Mouse (Mus musculus) kidney, adult 8-10 months (tissue): ENCODE measurements at regions not wholly inside any gene's neighbourhood (a gene's known extent, or its start where the extent isn't known, plus 50 kb on each side); places are given as distances from the start of the nearest gene placed in this dataset.

ENCODE experiments used
- DNase-seq, 2 experiments: peaks; one replicate each; pipeline ENCODE4 v3.0.0; 2022

DNA sequence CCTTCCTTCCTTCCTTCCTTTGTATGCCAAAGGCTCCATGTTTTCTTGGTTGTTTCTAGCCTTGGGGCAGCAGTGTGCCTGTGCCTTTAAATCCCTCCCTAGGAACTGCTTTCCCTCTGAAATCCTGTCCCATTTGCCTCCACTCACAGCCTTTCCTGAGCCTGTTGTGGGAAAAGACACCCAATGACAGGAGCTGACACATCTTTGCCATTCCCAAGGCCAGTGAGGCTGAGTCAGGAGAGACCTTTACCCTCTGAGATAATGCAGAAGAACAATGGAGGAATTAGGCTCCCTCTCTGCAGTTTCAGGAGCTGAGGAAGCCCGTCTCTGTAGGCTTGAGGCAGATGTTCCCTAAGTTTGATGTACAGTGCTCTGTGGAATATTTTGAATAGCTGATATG lies 480.2 kb downstream of the Rnf144b start:
- DNase-seq: no peak

GRCm38 (mm10) chr13:47611439-47611838 lies 489.0 kb downstream of the Rnf144b start:
- no peak for DNase-seq

DNA sequence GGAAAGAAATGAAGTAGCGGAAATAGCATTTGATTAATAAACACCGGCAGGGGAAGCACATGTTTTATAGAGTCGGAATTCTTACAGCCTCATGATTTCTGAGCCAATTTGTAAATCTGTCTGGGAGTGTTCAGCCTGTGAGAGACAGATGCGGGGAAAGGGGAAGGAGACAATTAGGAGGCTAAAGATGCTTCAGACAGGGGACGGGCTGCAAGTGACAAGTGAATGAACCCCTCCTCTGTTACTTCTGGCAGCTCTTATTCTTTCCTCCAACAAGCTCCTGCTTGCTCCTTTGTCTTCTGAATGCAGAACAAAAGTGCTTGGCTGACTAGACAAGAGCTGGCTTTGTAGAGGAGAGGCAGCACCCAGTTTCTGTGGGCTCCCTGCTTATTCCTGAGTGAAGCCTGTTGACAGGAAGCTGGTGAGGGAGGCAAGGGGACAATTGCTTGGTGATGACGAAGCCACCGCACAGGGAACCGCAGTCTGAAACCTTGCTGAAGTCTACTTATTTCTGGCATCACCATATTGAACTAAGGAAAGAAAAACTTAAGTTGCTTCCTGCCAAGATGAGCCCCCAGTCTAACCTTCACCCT lies 514.2 kb downstream of the Rnf144b start:
- no peak for DNase-seq

- DNase-seq: no peak
Measured at GRCm38 (mm10) chr13:47642341-47642740, 519.9 kb downstream of the Rnf144b start.

GRCm38 (mm10) chr13:47645081-47645480 lies 522.6 kb downstream of the Rnf144b start:
- no peak for DNase-seq

- peak in 1 of 2 experiments; percentile 17 for DNase-seq
Measured at GRCm38 (mm10) chr13:47647693-47648092, 525.2 kb downstream of the Rnf144b start.

GRCm38 (mm10) chr13:47650093-47650492 lies 527.6 kb downstream of the Rnf144b start:
- no peak for DNase-seq

GRCm38 (mm10) chr13:47666470-47666869 lies 544.0 kb downstream of the Rnf144b start:
- no peak for DNase-seq

DNA sequence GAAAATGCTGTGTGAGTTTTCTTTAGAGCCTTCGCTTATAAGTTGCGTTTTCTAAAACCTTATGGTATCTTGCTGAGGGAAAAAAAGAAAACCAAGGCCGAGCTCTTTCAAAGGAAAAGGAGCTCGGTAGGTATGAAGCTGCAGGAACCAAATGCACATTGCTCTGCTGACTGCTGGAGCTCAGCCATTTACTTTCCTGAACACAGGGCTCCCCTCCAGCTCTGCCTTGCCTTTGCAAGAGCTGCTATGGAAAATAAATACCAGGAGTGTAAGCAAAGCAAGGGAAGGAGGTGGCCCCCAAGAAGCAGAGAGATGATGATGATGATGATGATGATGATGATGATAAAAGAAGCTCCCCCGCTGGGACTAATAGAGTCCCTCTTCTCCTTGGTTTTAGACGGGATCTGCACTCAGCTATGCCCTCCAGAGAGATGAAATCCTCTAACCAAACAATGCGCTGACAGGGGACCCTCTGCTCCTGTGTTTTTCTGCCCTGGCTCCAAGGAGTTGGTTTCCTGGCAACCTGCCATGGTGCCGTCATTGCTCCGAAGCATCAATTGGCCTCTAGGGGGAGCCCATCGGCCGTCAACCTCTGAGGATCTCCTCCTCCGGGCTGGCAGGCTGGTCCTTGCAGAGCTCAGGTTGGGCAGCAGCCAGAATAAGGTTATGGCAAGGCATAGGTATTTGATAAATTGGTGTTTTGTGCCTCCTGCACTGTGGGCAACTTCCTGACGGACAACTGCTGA lies 544.7 kb downstream of the Rnf144b start:
- DNase-seq: peak; percentile 79 to 91

DNA sequence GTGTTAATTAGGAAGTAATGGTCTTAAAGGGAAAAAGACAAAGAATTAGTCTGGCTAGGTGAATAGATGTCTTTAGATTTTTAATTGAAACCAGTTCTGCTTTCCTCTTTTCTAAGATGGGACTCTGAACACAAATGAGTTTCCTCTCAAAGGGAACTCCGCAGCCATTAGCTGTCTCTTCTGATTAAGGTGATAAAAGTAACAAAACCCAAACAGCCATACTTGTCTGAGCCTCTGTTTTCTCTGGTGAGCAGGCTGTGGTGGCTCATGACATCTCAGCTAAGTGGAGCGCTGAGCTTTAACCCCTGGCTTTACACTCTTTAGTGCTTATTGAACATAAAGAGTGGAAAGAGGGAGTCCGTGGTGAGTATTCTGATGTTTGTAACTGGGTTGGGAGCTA lies 565.7 kb downstream of the Rnf144b start:
- no peak for DNase-seq

DNA sequence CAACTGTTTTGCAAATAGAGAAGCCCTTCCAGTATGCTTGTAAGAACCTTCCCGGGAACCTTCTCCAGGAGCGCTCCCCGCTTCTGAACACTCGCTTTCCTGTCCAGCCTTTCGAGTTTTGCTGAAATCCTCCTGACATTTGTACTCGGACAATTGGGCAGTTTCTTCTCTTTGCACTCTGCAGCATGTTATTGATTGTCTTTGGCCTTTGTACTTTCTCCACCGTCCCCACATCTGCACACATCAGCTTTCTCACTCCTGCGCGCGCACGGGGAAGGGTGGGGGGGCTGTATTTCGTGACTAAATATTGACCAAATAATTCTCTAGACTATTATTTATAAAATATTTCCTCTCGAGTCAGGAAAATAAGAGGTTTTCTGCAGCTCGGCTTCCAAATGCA lies 567.2 kb upstream of the Id4 start:
- DNase-seq: no peak

- no peak for DNase-seq
Measured at GRCm38 (mm10) chr13:47695877-47696276, 565.2 kb upstream of the Id4 start.

- no peak for DNase-seq
Measured at GRCm38 (mm10) chr13:47700556-47700955, 560.5 kb upstream of the Id4 start.

- no peak for DNase-seq
Measured at GRCm38 (mm10) chr13:47707961-47708609, 552.9 kb upstream of the Id4 start.

DNA sequence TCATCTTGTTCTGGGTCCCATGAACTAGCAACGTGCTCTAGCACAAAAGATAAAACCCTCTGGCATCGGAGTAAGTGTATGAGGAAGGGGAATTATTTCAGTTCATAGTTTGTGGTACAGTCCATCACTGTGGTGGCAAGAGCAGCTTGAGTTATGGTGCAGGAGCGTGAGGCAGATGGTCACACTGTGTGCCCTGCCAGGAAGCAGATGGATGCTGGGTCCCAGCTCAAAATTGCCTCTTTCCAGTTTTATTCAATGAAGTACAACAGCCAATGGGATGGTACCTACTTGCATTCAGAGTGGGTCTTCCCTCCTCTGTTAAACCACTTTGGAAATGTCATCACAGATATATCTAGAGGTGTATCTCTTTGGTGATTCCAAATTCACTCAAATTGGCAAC lies 551.7 kb upstream of the Id4 start:
- DNase-seq: no peak

DNA sequence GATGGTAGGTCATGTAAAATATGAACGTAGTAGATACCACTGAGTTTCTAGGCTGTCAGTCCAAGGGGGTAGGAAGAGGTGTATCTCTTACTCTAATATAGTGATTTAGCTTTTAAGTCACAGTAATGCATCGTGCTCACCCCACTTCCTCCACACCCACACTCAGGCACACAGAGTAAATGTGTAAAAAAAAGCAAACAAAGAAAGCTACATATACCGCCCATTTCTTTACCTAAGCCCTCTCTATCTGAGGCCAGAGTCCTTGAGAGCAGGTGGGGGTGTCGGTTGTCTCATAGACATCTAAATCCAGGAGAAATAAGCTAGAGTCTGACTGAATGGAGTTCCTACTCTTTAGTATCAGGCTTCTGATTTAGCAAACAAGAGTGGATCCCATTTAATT lies 548.5 kb upstream of the Id4 start:
- no peak for DNase-seq

DNA sequence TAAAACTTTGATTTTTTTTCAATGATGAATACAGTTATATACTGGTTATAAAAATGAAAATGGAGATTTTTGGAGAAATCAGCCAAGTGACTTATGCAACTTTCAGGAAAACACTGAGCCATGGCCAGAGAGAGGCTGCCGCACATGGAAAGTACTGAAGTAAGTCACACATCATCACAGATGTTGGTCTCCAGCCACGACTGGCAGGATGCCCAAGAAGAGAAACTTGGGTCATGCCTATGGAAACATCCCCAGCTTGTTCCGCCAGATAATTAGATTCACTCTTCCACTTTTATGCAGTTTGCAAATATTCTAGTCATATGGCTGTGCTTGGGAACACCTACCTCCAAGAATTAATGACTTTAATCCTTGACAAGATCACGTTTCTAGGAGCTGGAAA lies 544.8 kb upstream of the Id4 start:
- DNase-seq: no peak

- no peak for DNase-seq
Measured at GRCm38 (mm10) chr13:47720645-47721044, 540.4 kb upstream of the Id4 start.

GRCm38 (mm10) chr13:47734415-47734814 lies 526.6 kb upstream of the Id4 start:
- DNase-seq: no peak

GRCm38 (mm10) chr13:47735426-47736063 lies 525.5 kb upstream of the Id4 start:
- DNase-seq: no peak

DNA sequence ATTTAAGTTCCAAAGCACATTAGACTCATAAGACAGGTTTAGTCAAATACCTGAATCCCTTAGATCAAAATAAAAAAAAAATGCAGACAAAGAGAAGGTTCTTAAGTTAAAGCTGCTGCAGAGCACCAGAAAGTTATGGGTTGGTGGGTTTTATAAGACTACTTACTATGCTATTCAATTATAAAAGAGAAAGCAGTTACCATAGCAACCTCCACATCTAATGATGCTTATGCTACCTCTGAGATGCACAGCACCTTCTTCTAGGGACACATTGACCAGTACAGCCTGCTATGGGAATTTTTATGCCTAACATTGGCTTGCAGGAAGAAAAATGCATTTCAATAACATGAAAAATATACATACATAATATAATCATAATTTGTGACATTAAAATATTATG lies 512.1 kb upstream of the Id4 start:
- no peak for DNase-seq

- no peak for DNase-seq
Measured at GRCm38 (mm10) chr13:47751033-47751432, 510.0 kb upstream of the Id4 start.

DNA sequence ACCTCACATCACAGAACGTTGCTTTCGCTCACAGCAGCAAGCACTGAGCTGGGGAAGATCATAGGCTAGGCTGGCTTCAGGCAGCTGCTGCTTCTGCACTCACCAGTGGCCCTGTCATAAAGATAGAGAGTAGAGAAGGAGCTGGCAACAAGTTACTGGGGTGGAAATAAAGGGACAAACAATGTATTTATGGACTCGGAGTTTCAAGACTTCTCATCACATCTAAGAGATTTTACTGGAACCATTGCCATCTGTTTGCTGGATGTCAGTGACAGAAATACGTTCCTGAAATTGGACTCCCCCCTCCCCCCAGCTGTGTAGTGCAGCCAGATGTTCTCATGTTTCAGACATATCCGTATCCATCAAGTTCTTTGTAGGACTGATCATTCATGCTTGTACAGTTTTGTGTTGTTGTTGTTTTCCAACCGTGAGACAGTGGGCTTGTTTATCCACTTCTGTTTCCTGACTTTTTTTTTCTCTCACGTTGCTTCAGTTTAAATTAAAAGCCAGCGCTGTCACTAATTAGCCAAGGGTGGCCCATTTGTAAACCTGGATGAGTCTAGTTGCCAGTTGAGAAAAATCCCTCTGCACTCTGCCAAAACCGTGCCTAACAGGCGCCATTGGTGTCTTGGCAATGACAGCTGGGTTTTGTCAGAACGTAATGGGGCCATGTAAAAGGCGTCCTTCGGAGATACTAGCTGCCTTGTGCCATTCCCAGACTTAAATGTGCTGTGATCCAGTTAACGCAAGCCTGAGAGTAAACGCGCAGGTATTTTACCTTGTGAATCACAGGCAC lies 496.0 kb upstream of the Id4 start:
- peak; percentile 21 to 22 for DNase-seq
